ENCODE assay signal across 19 mouse cellular contexts in the genomic region with DNA sequence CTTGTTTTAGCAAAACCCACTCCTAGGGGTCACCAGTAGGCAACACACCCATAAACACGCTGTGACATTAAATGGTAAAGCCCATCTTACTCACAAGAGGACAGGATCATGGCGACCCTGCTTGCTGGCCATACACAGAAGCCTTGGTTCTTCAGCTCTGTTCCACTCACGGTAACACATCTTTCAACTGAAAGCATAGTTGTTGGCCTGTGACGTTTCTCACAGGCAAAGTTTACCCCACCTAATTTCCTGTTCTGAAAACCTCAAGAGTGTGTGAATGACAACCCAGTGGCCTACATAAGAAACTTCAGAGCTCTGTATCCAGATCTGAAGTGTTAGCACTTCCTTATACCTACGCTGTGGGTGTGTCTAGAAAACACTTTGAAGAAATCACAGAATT. TPM values are rescaled to one million over a fixed set of nuclear protein-coding genes. Genes with fewer than 3 reads are reported as not detected.
DNase-seq lines count a peak whose midpoint lies in the region; ATAC-seq and TF ChIP-seq lines count a peak whose summit lies in the region.
"Had no signal": no experiment of that assay in that cellular context is flagged by ENCODE, and none has a peak within 500 bp of the region (broad histone marks: within the 10 kb centered on the region; RNA-seq: fewer than 3 reads in every experiment).

TSS of gene Txk (minus strand) at position 193 of the 400 bp plus-strand sequence.

- H3K9ac ChIP-seq in heart, postnatal 0 days (replicated peaks; ENCODE audit: low read depth, low read length): no peak within 1 kb of the TSS
- no peak within 1 kb of the TSS for H3K9ac ChIP-seq in heart, embryonic 11.5 days (ENCODE audit: low read depth, low read length)
- H3K9ac ChIP-seq in forebrain, embryonic 16.5 days (replicated peaks; ENCODE audit: low read depth, low read length): no peak within 1 kb of the TSS
- H3K9ac ChIP-seq: embryonic facial prominence, embryonic 15.5 days; forebrain, embryonic 12.5 days; hindbrain, embryonic 15.5 days; limb, embryonic 13.5 days; neural tube, embryonic 12.5 days had no signal

- TF ChIP-seq EP300 in heart, postnatal 0 days (IDR thresholded peaks at IDR 0.05; ENCODE audit: low read depth): no peak

- WGBS in heart, postnatal 0 days: 80% methylated on average over 5 of the region's 5 CpGs
- WGBS in heart, embryonic 11.5 days (ENCODE audit: insufficient replicate concordance): 83% methylated on average over 5 of the region's 5 CpGs
- 93% methylated on average over 5 of the region's 5 CpGs for WGBS in forebrain, embryonic 16.5 days

- H3K27me3 ChIP-seq in heart, postnatal 0 days (ENCODE audit: control insufficient read depth, insufficient read depth, low read length): no peaks in the 10 kb centered on the region
- H3K27me3 ChIP-seq in heart, embryonic 11.5 days (ENCODE audit: control insufficient read depth, insufficient read depth, low read length): no peaks in the 10 kb centered on the region
- H3K27me3 ChIP-seq in forebrain, embryonic 16.5 days (replicated peaks; ENCODE audit: control insufficient read depth, insufficient read depth, low read length): no peaks in the 10 kb centered on the region
- H3K27me3 ChIP-seq: embryonic facial prominence, embryonic 15.5 days; forebrain, embryonic 12.5 days; hindbrain, embryonic 15.5 days; limb, embryonic 13.5 days; neural tube, embryonic 12.5 days had no signal

- H3K36me3 ChIP-seq in heart, postnatal 0 days (replicated peaks; ENCODE audit: control insufficient read depth, insufficient read depth, low read length): peaks cover 32% of the 10 kb centered on the region
- H3K36me3 ChIP-seq in heart, embryonic 11.5 days (ENCODE audit: control insufficient read depth, insufficient read depth, low read length): no peaks in the 10 kb centered on the region
- H3K36me3 ChIP-seq in forebrain, embryonic 16.5 days (ENCODE audit: control insufficient read depth, insufficient read depth): no peaks in the 10 kb centered on the region
- H3K36me3 ChIP-seq: embryonic facial prominence, embryonic 15.5 days; forebrain, embryonic 12.5 days; hindbrain, embryonic 15.5 days; limb, embryonic 13.5 days; neural tube, embryonic 12.5 days had no signal

- H3K9me3 ChIP-seq in heart, postnatal 0 days (replicated peaks; ENCODE audit: control insufficient read depth, low read length): no peaks in the 10 kb centered on the region
- no peaks in the 10 kb centered on the region for H3K9me3 ChIP-seq in heart, embryonic 11.5 days (replicated peaks; ENCODE audit: control insufficient read depth, low read length)
- no peaks in the 10 kb centered on the region for H3K9me3 ChIP-seq in forebrain, embryonic 16.5 days (ENCODE audit: control insufficient read depth, low read length)
- H3K9me3 ChIP-seq: embryonic facial prominence, embryonic 15.5 days; forebrain, embryonic 12.5 days; hindbrain, embryonic 15.5 days; limb, embryonic 13.5 days; neural tube, embryonic 12.5 days had no signal

- H3K4me3 ChIP-seq in heart, postnatal 0 days (ENCODE audit: low read depth, low read length): peak within 1 kb of the TSS; percentile 18; the same call in 1 of the 2 replicates
- no peak within 1 kb of the TSS for H3K4me3 ChIP-seq in heart, embryonic 11.5 days (ENCODE audit: low read depth, low read length)
- H3K4me3 ChIP-seq in forebrain, embryonic 16.5 days (replicated peaks; ENCODE audit: low read length): no peak within 1 kb of the TSS
- H3K4me3 ChIP-seq: embryonic facial prominence, embryonic 15.5 days; forebrain, embryonic 12.5 days; hindbrain, embryonic 15.5 days; limb, embryonic 13.5 days; neural tube, embryonic 12.5 days had no signal

- no peak for ATAC-seq in heart, postnatal 0 days (ENCODE audit: insufficient read depth, low read depth)
- ATAC-seq in heart, embryonic 11.5 days (replicated peaks; ENCODE audit: insufficient number of reproducible peaks, low FRiP score, low TSS enrichment): no peak
- peak; percentile 92 for ATAC-seq in CD4-positive, CD25-positive, alpha-beta regulatory T cell, adult 4 months
- peak; percentile 53 for ATAC-seq in monocyte, adult 5-6 weeks (replicated peaks; ENCODE audit: insufficient number of reproducible peaks, low FRiP score, low TSS enrichment, poor library complexity, severe bottlenecking)
- ATAC-seq in forebrain, embryonic 16.5 days: no peak
- no peak for ATAC-seq in erythroid progenitor cell, adult 5-6 weeks (replicated peaks; ENCODE audit: low FRiP score, poor library complexity, severe bottlenecking)

- TF ChIP-seq CTCF in heart, postnatal 0 days (IDR thresholded peaks at IDR 0.05; ENCODE audit: low read depth): no peak

- DNase-seq in heart, postnatal 0 days (ENCODE audit: low spot score): no peak
- peak; percentile 92 for DNase-seq in thymus, postnatal 0 days (ENCODE audit: low spot score)
- no peak for DNase-seq in kidney, adult 11 months
- DNase-seq: adrenal gland, adult 2 months; cerebellum, adult 2 months; midbrain, embryonic 14.5 days; spleen, adult 18-20 months had no signal

- H3K27ac ChIP-seq in heart, postnatal 0 days (ENCODE audit: low read depth): no peak within 1 kb of the TSS
- H3K27ac ChIP-seq in heart, embryonic 11.5 days (ENCODE audit: low read depth, low read length): no peak within 1 kb of the TSS
- no peak within 1 kb of the TSS for H3K27ac ChIP-seq in forebrain, embryonic 16.5 days (ENCODE audit: low read length)
- H3K27ac ChIP-seq: embryonic facial prominence, embryonic 15.5 days; forebrain, embryonic 12.5 days; hindbrain, embryonic 15.5 days; limb, embryonic 13.5 days; macrophage; neural tube, embryonic 12.5 days had no signal

- H3K4me2 ChIP-seq in heart, postnatal 0 days (ENCODE audit: low read depth, low read length): no peak within 1 kb of the TSS; the same call in 1 of the 2 replicates
- H3K4me2 ChIP-seq in heart, embryonic 11.5 days: no peak within 1 kb of the TSS
- no peak within 1 kb of the TSS for H3K4me2 ChIP-seq in forebrain, embryonic 16.5 days (ENCODE audit: low read length)
- H3K4me2 ChIP-seq: embryonic facial prominence, embryonic 15.5 days; forebrain, embryonic 12.5 days; hindbrain, embryonic 15.5 days; limb, embryonic 13.5 days; neural tube, embryonic 12.5 days had no signal

- H3K4me1 ChIP-seq in heart, postnatal 0 days (ENCODE audit: control insufficient read depth, insufficient read depth): no peaks in the 10 kb centered on the region
- no peaks in the 10 kb centered on the region for H3K4me1 ChIP-seq in heart, embryonic 11.5 days (ENCODE audit: control insufficient read depth, insufficient read depth, low read length)
- H3K4me1 ChIP-seq in forebrain, embryonic 16.5 days (replicated peaks; ENCODE audit: control insufficient read depth, insufficient read depth, low read length): peaks cover 4% of the 10 kb centered on the region; the same call in 1 of the 2 replicates
- H3K4me1 ChIP-seq: embryonic facial prominence, embryonic 15.5 days; forebrain, embryonic 12.5 days; limb, embryonic 13.5 days; neural tube, embryonic 12.5 days had no signal

RNA-seq across cellular contexts. Expression of gene Txk, which starts in this region (rescaled TPM):
- 0.19 TPM in 1 of 2 replicates, not detected in the other for total RNA-seq in heart, postnatal 0 days (2014; rRNA removed; ENCODE audit: low replicate concordance)
- polyA plus RNA-seq in heart, postnatal 0 days (2015; fragmentation: Nextera tagmentation; extraction: Ambion mirVana): 0.10 TPM in 1 of 2 replicates, not detected in the other
- polyA plus RNA-seq in heart, embryonic 11.5 days (2014; fragmentation: Nextera tagmentation; extraction: Ambion mirVana): 0.04 TPM in 1 of 2 replicates, not detected in the other
- 10 to 100 TPM; 69.9 to 78.6 TPM for polyA plus RNA-seq in CD4-positive, CD25-positive, alpha-beta regulatory T cell, adult 4 months (2017; shearing (Covaris generic))
- 44.5 to 208 TPM (median 58.1 TPM) in 3 replicates for total RNA-seq in monocyte, adult 5-6 weeks (2017)
- 57.9 and 64.1 TPM in 2 replicates for polyA plus RNA-seq in thymus, postnatal 0 days (2015; fragmentation: Nextera tagmentation; extraction: Ambion mirVana)
- polyA plus RNA-seq in forebrain, embryonic 16.5 days (2015; fragmentation: Nextera tagmentation; extraction: Ambion mirVana): 0.13 TPM in 1 of 2 replicates, not detected in the other
- 5.9 TPM in 1 of 2 replicates, not detected in the other for total RNA-seq in erythroid progenitor cell, adult 5-6 weeks (2015; ENCODE audit: low replicate concordance)
- total RNA-seq in erythroid progenitor cell, adult 5-6 weeks (2017; ENCODE audit: low replicate concordance): 1.3 TPM in 1 of 2 replicates, not detected in the other
- polyA plus RNA-seq: adrenal gland, adult 2 months; forebrain, embryonic 12.5 days; kidney, embryonic 14.5 days had no signal

Comparison
In these comparisons a context has a peak if more than half of its experiments do, and no peak if none do; other contexts are left out.
1. RNA of gene Txk (polyA plus RNA-seq): 69.9 to 78.6 TPM in CD4-positive, CD25-positive, alpha-beta regulatory T cell, adult 4 months and 57.9 to 64.1 TPM in thymus, postnatal 0 days; 0.13 TPM in forebrain, embryonic 16.5 days, 0.04 TPM in heart, embryonic 11.5 days and 0.10 TPM in heart, postnatal 0 days; every median in the first group is over 10 times any median in the second.
2. ATAC-seq: peak in CD4-positive, CD25-positive, alpha-beta regulatory T cell, adult 4 months (single experiment) and monocyte, adult 5-6 weeks (single experiment); none in heart, postnatal 0 days (single experiment), heart, embryonic 11.5 days (single experiment), forebrain, embryonic 16.5 days (single experiment) and erythroid progenitor cell, adult 5-6 weeks (single experiment).